Mouse (Mus musculus) CD4-positive naive resting alpha-beta T cell, adult 76 days (primary cell): ENCODE results near the gene Grap. TPM values are rescaled to one million over a fixed set of nuclear protein-coding genes. Genes with fewer than 3 reads are reported as not detected.

Source experiments
- total RNA-seq: library from RNA; stranded (reverse); gene quantifications from one replicate; pipeline ENCODE4 v1.2.4, GENCODE M21; 2023

The Grap gene
- 175 TPM for total RNA-seq

GRCm38 (mm10) chr11:61652686-61653447, at the start of gene Grap:
TSS of gene Grap (plus strand) at chr11:61653265.

GRCm38 (mm10) chr11:61683907-61684731, 31.1 kb downstream of the Grap start, which contains the start of gene Fam83g:
TSS of gene Fam83g (plus strand) at chr11:61684091.

GRCm38 (mm10) chr11:61720636-61721035, 67.6 kb downstream of the Grap start, which contains the start of gene Slc5a10:
TSS of gene Slc5a10 (minus strand) at chr11:61720826.

Other genes with a start within 250 kb of the Grap start
- gene Rnf112, start 199.1 kb upstream of the Grap start, total RNA-seq, result not detected
- gene Mfap4, start 167.8 kb upstream of the Grap start, total RNA-seq, result not detected
- 14.8 TPM for gene Mapk7, start 158.9 kb upstream of the Grap start, total RNA-seq
- gene B9d1, start 148.1 kb upstream of the Grap start, total RNA-seq, result not detected
- gene Epn2, start 73.6 kb upstream of the Grap start, total RNA-seq, result 0.41 TPM
- 1.8 TPM for gene Fam83g, start 30.8 kb downstream of the Grap start, total RNA-seq
- not detected for gene Slc5a10, start 67.6 kb downstream of the Grap start, total RNA-seq
- 34.9 TPM for gene Prpsap2, start 108.8 kb downstream of the Grap start, total RNA-seq
- gene Ulk2, start 201.8 kb downstream of the Grap start, total RNA-seq, result 26.8 TPM